Mouse (Mus musculus) heart, adult 2 months (tissue): ENCODE results near the gene Dyx1c1.

ENCODE experiments used
- CTCF ChIP-seq: fragments of 200-600 bp; IDR thresholded peaks from 2 replicates; pipeline ENCODE4 v1.8.1; 2022; ENCODE audit warnings: antibody characterized with exemption, mild to moderate bottlenecking, moderate library complexity
- EP300 ChIP-seq: fragments of 200-500 bp; IDR thresholded peaks from 2 replicates; pipeline ENCODE4 v1.6.1; 2011; ENCODE audit warnings: low read depth, low read length, control low read depth; ENCODE audit not compliant: insufficient read depth
- POLR2A ChIP-seq: fragments of 200-500 bp; IDR thresholded peaks from 2 replicates; pipeline ENCODE4 v1.6.1; 2011; ENCODE audit warnings: mild to moderate bottlenecking, low read depth, low read length, control low read depth; ENCODE audit not compliant: insufficient read depth

- no peak for TF ChIP-seq CTCF
- no peak for TF ChIP-seq POLR2A
- no peak for TF ChIP-seq EP300
Observed at GRCm38 (mm10) chr9:72931166-72931790, 27.3 kb upstream of the Dyx1c1 start.
